Mouse (Mus musculus): ENCODE measurements around the gene Cyb561. TPM values are rescaled to one million over a fixed set of nuclear protein-coding genes. Genes with fewer than 3 reads are reported as not detected.

The Cyb561 gene
- total RNA-seq, 4 experiments from 2014 or later = 48.1 to 63.3 (median 58.7) TPM

GRCm38 (mm10) chr11:105921275-105921674 is 31.9 kb downstream of the Cyb561 start:
- DNase-seq (ENCODE audit: low spot score in 2 of 2) = no peak

DNA sequence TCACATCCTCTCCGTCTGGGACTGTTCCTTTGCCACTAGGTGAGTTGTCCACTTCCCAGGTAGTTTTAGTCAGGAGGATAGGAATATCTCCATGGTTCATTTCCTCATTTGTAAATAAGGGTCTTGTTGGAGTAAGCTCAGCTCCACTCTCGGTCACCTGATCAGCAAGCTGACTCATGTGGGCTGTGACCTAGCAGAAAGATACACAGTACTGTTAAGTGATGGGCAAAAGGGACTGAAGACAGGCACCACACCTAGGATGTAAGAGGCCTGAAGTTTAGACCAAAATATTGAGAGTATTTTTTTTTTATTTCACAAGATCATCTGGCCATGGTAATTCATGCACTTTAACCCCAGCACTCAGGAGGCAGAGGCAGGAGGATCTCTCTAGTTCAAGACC is 32.3 kb downstream of the Cyb561 start:
- DNase-seq (ENCODE audit: low spot score in 2 of 2) = no peak

DNA sequence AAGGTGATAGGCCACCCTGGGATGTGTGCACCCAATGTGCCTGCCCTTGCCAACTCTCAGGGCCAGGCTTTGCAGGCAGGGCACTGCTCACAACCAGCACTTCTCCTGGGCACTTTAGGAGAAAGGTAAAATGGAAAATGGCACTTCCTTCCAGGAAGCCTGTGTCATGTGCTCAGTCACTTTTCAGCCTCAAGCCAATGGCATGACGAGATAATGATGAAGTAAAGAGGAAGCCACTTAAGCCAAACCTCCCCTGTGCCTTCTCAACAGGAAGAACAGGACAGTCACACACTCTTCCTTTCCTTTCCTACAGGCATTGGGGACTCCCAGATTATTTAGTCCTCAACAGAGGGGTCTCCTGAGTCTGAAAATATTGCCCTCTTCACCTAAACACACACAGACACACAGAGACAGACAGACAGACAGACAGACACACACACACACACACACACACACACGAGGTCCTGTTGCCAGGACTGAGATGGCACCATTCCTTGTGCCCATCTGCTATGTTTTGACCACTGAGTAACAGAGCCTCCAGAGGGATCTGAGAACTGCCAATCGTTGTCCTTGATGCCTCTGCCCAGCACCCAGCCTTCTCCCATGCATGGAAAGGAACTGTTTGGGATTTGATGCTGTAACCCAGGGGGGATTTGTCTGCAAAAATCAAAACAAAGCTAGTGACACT is 32.9 kb downstream of the Cyb561 start:
- no peak for DNase-seq (ENCODE audit: low spot score in 2 of 2)

DNA sequence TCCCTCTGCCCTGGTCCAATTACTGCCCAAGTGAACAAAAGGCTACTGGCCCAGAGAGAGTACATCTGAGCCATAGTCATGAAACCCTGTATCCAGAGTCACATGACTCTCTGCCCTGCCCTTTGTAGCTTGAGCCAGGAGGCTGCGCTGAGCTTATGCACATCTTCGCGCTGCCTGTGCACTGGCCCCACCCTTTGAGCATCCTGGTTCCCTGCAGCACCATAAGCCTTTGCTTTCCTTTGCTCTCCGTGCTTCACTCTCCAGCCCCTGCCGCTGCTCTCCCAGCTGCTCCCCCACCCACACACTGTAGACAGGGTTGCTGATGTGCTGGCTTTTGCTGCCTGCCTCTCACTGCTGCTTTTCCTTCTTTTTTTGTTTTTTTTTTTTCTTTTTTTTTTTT is 39.6 kb downstream of the Cyb561 start:
- no peak for DNase-seq (ENCODE audit: low spot score in 2 of 2)

DNA sequence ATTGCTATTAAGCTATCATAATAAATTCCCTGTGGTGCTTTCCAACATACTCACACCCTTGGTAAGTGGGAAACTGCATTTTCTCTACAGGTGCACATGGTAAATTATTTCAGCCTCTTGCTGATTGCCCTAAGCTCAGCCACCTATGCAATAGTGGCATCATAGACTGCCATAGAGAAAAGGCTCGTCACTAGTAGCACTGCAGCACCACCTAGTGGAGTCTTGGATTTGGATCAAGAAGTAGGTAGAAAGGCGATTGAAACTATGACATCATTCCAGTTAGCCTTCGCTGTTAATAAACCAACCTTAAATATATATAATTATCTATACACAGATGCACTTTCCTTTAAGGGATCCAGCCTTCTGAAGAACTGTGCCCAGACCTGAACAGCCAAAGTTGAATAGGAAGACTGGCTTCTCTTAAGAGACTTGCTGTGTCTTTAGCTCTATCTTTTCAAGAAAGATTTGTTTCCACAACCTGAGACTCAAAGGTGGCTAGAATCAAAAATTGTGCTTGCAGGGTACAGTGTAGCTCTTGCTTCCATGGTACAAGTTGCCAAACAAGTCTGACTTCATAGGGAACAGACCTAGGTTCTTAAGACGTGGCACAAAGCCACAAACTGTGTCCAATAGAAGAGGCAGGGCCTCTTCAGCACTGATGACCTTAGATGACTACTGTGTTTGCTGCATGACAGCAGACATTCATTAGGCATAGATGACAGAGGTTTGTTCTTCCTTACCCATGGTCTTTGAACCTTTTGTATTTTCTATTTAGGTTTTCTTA is 41.4 kb downstream of the Cyb561 start:
- DNase-seq (ENCODE audit: low spot score in 2 of 2) = peak; percentile 75 to 79

DNA sequence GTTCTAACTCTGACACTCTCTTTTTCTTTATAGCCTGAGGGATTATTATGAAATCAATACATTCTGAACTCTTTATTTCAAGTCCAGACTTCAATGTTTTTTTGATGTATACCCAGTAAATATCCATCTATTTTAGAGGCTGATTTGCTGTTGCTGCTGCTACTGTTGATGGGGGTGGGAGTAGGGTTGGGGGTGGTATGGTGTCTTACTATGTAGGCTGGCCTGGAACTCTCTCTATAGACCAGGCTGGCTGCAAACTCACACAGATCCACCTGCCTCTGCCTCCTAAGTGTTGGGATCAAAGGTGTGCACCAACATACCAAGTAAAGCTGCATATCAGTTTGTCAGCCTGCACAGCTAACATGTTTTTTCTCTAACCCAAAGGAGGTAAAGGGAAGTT is 42.0 kb downstream of the Cyb561 start:
- DNase-seq (ENCODE audit: low spot score in 2 of 2) = no peak

DNA sequence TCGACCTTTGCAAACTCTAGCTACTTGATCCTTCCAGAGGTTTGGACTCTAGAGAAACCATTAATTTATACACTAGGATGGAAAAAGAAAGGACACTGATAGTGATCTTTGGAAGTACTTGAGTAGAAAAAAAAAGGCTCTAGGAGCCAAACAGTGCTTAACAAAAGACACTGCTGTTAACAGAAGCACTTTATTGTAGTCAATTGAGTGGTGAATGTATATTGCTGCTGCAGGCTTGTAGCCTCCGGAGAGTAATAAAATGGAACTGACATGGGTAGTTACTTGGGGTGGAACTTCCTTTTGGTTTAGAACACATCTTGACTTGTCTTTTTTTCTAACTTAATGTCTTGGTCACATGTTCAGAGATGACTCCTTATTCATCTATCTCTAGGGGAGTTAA is 43.5 kb downstream of the Cyb561 start:
- DNase-seq (ENCODE audit: low spot score in 2 of 2) = no peak

- no peak for DNase-seq (ENCODE audit: low spot score in 2 of 2)
These were observed 44.2 kb downstream of the Cyb561 start for GRCm38 (mm10) chr11:105908926-105909325.

- DNase-seq (ENCODE audit: low spot score in 2 of 2) = no peak
These were observed 45.8 kb downstream of the Cyb561 start for GRCm38 (mm10) chr11:105907381-105907780.

GRCm38 (mm10) chr11:105905529-105906213 is 47.5 kb downstream of the Cyb561 start:
- no peak for DNase-seq (ENCODE audit: low spot score in 2 of 2)

GRCm38 (mm10) chr11:105902956-105903355 is 50.2 kb downstream of the Cyb561 start:
- no peak for DNase-seq (ENCODE audit: low spot score in 2 of 2)

DNA sequence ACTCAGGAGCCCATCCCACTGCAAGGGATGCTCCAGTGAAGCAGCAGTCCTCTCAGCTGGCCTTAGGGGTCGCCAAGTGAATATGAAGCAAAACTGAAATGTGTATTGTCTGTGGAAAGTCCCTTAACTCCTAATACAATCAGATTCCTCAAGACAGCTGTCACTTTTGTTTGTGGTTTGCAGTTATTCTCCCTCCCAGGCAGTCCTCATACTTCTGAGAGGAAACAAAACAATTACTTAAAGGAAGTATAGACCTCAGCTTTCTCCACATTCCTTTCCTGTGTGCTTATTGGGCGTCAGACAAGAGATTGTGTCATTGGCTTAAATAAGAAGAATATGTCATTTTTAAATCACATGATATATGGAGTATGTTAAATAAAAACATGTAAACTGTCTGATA is 51.6 kb downstream of the Cyb561 start:
- DNase-seq (ENCODE audit: low spot score in 2 of 2) = no peak

GRCm38 (mm10) chr11:105899151-105899550 is 54.0 kb downstream of the Cyb561 start:
- no peak for DNase-seq (ENCODE audit: low spot score in 2 of 2)

DNA sequence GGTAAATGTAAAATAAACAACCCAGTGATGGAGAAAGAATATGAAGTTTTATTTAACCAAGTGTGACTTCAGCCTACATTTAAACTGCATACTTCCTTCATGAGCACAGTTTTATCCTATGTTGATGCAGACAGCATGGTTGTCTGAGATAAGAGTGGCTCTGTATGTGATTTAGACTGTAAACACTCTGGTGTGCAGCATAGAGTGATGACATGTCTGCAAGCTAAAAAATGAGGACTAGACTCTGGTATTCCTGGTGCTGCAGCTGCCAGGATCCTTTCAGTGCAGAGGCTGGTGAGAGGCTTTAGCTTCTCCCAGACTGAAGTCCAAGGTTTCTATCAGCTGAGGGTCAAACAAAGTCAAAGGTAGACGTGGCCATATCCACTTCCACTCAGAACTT is 65.9 kb downstream of the Cyb561 start:
- DNase-seq (ENCODE audit: low spot score in 2 of 2) = no peak

DNA sequence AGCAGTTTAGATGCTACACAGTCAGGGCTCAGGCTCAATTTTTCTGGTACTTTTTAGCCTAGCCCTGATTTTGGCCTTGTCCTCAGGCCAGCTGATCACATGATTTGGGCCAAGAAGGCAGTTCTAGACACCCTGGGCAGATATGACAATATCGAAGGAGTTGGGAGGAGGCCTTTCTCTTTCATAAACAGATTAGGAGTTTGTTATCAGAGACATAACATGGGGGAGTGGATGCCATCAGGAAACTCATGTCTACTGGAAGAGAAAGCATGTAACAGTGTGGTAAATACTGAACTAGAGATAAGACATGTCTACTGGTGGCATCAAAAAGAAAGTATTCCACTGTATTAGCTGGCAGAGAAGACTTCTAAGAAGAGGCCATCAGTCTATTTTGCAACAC is 67.6 kb downstream of the Cyb561 start:
- no peak for DNase-seq (ENCODE audit: low spot score in 2 of 2)

Other genes starting within 250 kb of the Cyb561 start
- 10 to 100 TPM in 3 of 4 experiments, 1 to 10 TPM in 1; 7.8 to 10.9 (median 10.6) TPM for gene Ace, start 14.6 kb upstream of the Cyb561 start, total RNA-seq (2022)
- not detected for gene Ace3, start 41.3 kb upstream of the Cyb561 start, total RNA-seq (2022)
- gene Kcnh6, start 54.8 kb upstream of the Cyb561 start, total RNA-seq (2022) = 1 to 10 TPM; 1.1 to 1.6 (median 1.3) TPM
- 100 to 1,000 TPM; 121 to 133 (median 126) TPM for gene Dcaf7, start 83.5 kb upstream of the Cyb561 start, total RNA-seq (2022)
- gene Taco1, start 112.7 kb upstream of the Cyb561 start, total RNA-seq (2022) = 10 to 100 TPM; 15.5 to 23.3 (median 18.7) TPM
- gene Map3k3, start 131.3 kb upstream of the Cyb561 start, total RNA-seq (2022) = 10 to 100 TPM; 30.2 to 37.4 (median 35.1) TPM
- gene Gm10840, start 207.5 kb upstream of the Cyb561 start, total RNA-seq (2022) = 1 to 10 TPM in 1 of 4 experiments, not detected in 3; 1.4 TPM
- gene Limd2, start 207.5 kb upstream of the Cyb561 start, total RNA-seq (2022) = 100 to 1,000 TPM; 111 to 131 (median 122) TPM
- 10 to 100 TPM; 29.2 to 33.2 (median 31.0) TPM for gene Strada, start 248.8 kb upstream of the Cyb561 start, total RNA-seq (2022)

Data from layer of hippocampus, adult 8-10 months (tissue).